Mouse (Mus musculus) embryonic stem cell, embryonic (primary cell): ENCODE results near the gene Prpsap1.

ENCODE experiments used
- CTCF ChIA-PET, 4 experiments: fragments of 300-600 bp in 2 of 4; fragments of 350-600 bp in 2 of 4; sonication (Branson Sonifier 250); formaldehyde crosslinking; loops; one replicate each; lab custom pipeline; 2022; ENCODE audit warnings: inconsistent platforms in 2 of 4; lab: Charles Lee
- POLR2A ChIA-PET, 4 experiments: fragments of 300-600 bp in 2 of 4; fragments of 350-600 bp in 2 of 4; sonication (Branson Sonifier 250); formaldehyde crosslinking; loops; one replicate each; lab custom pipeline; 2022; ENCODE audit warnings: antibody characterized with exemption in 4 of 4, inconsistent platforms in 1 of 4; lab: Charles Lee

The Prpsap1 gene

DNA sequence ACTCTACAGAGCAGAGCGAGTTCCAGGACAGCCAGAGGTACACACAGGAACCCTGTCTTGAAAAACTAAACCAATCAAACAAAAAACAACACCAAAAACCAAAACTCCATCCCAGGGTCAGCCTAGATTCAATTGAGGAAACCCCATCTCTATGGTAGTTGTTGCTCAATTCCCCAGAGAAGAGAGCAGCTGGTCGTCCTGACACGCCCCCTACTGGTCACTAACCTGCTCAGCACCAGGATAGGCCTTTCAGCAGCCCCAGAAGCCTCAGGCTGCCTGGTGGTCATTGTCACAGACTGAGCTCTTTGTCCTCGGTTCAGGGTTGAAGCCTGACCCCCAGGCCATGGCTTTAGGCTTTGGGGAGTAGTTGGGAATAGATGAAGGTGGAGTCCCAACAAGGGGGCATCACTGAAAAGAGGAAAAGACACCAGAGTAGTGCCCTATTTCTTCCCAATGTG is at the start of gene Prpsap1:
Gene Prpsap1 (minus strand): TSS at position 408 of the 458 bp plus-strand sequence.
- CTCF ChIA-PET, result interaction anchor here (0.5 to 2.5 kb wide), 59 partner anchors 8 to 1667 kb away, joined by 3 to 17 read pairs (median 4); partner anchors contain the start of gene Aanat (in 1 of the 4)

DNA sequence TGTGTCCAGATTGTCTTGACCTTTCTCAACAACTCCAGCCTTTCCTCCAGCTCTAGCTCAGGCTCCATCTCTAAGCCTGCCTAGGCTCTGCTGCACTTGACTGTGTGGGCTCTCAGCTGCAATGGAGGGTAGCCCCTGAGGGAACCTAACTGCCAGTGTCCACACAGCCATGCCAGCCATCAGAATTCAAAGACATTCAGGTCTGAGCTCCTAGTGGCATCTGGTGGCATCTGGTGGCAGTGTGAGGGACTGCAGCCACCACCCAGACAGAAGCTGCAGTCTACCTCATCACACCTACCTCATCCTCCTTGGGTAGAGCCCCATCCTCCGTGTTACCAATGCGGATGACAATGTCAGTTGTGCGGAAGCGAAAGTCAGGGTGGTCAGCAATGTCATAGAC is 49.1 kb upstream of the Prpsap1 start:
- ChIA-PET POLR2A (interaction anchor here (0.6 to 2.9 kb wide), 12 partner anchors 9 to 404 kb away, joined by 3 to 13 read pairs (median 3); partner anchors contain the start of gene Mrpl38 (in 1 of the 4)), CTCF (interaction anchor here in 3 of 4 experiments (0.8 to 3.4 kb wide), 30 partner anchors 8 to 224 kb away, joined by 3 to 17 read pairs (median 5); partner anchors contain the start of genes Aanat (in 2 of the 3) and Prpsap1 (in 2 of the 3))

More for the DNA sequence above, at the start of gene Prpsap1:
- POLR2A ChIA-PET, result interaction anchor here in 3 of 4 experiments (0.6 to 1.5 kb wide), 14 partner anchors 10 to 469 kb away, joined by 3 to 6 read pairs (median 3); partner anchors contain the start of genes Mfsd11 (in 2 of the 3) and Srsf2 (in 2 of the 3)

DNA sequence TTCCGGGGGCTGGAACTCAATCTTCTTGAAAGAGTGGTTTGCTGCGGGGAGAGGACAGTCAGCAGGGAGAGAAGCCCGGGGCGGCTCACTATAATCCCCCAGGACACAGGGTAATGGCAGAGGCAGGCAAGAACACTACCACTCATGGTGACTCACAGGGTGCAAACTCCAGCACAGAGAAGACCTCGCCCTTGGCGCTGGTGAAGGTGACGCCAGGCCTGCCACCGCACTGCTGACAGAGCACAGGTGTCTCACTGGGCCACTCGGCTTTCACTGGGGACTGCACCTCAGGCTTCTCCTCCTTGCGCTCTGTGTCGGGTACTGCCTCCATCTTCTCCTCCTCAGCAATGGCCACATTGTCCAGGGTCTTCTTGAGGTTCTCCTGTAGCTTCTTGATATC is 47.2 kb upstream of the Prpsap1 start:
- ChIA-PET CTCF (interaction anchor here in 1 of 4 experiments (2.3 kb wide), 1 partner anchor 45 kb away, joined by 5 read pairs; the partner anchor contains the start of gene Aanat), POLR2A (interaction anchor here in 1 of 4 experiments (1.0 kb wide), 2 partner anchors 8 to 9 kb away, joined by 3 read pairs; no protein-coding TSS in a partner anchor)

DNA sequence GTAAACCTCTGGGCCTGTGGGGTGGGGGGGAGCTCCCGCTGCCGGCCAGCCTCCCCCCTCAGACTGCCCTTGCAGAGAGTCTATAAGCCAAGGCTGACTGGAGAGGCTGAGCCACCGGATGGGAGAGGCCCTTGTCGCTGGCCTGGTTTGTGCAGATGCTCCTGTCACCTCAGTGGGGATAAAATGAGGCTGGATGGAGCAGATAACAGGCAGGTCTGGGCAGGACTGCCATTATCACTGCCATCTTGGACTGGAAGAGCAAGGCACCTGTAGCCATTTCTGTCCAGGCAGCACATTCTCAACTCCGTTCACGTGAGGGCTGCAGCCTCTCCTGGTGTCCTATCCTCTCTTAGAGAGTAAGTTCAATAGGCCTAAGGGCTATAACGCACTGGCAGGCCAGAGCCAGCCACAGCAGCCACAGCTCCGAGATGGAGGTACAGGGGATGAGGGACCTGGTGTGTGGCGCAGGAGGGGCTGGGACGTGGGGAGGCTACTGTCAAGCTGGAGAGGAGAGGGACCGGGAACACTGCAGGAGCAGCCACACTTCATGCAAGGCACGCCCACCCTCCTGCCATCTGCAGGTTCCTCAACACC is 44.2 kb upstream of the Prpsap1 start:
- ChIA-PET POLR2A (interaction anchor here in 3 of 4 experiments (0.6 to 1.8 kb wide), 11 partner anchors 12 to 1406 kb away, joined by 3 to 7 read pairs (median 3); partner anchors contain the start of gene Aanat (in 1 of the 3)), CTCF (interaction anchor here in 1 of 4 experiments (0.5 to 2.0 kb wide), 8 partner anchors 8 to 220 kb away, joined by 3 to 7 read pairs (median 3); partner anchors contain the start of gene Sphk1)

DNA sequence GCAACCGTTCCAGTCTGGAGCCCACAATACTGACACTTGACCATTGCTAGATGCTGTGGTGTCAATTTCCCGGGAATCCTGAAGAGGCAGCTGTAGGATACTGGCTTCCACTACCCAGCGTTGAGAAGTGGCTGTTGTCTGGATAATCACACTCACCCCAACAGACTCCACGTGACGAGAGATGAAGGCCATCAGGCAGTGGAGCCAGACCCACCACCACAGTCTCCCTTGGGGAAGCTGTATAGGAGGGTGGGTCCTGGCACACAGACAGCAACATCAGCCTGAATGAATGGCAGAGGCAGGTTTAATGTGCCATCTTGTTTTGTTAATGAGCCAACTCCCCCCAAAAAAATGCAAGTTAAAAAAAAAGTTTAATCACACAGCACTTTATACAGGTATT is 43.4 kb upstream of the Prpsap1 start:
- CTCF ChIA-PET, result interaction anchor here in 2 of 4 experiments (1.2 to 2.0 kb wide), 4 partner anchors 15 to 91 kb away, joined by 3 to 7 read pairs (median 3); no protein-coding TSS in a partner anchor
- POLR2A ChIA-PET, result interaction anchor here in 3 of 4 experiments (0.6 to 1.7 kb wide), 7 partner anchors 29 to 398 kb away, joined by 3 to 6 read pairs (median 3); partner anchors contain the start of genes Aanat (in 1 of the 3), Mrpl38 (in 1 of the 3) and Prpsap1 (in 1 of the 3)

DNA sequence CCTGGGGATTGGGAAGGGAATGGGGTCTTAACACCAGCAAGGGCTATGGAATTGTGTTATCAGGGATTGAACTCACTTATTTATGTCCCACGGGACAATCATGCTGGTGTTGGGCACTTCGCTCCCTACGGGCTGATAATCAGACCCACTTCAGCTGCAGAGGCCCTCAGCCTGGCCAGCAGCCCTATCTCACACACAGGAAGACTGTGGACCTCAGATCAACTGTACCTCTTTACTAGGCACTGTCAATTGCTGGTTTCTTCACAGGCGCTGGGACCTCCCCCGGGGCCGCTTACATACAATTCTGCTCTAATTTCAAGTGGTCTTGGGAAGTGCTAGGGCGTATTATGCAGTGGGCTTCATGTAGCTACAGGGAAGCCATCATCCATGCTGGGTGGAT is 42.7 kb upstream of the Prpsap1 start:
- POLR2A ChIA-PET, result interaction anchor here in 3 of 4 experiments (0.5 to 1.5 kb wide), 6 partner anchors 8 to 398 kb away, joined by 3 to 4 read pairs (median 3); partner anchors contain the start of gene Mrpl38 (in 1 of the 3)
- CTCF ChIA-PET, result interaction anchor here in 3 of 4 experiments (0.8 to 2.4 kb wide), 4 partner anchors 67 to 92 kb away, joined by 3 to 6 read pairs (median 3); no protein-coding TSS in a partner anchor

DNA sequence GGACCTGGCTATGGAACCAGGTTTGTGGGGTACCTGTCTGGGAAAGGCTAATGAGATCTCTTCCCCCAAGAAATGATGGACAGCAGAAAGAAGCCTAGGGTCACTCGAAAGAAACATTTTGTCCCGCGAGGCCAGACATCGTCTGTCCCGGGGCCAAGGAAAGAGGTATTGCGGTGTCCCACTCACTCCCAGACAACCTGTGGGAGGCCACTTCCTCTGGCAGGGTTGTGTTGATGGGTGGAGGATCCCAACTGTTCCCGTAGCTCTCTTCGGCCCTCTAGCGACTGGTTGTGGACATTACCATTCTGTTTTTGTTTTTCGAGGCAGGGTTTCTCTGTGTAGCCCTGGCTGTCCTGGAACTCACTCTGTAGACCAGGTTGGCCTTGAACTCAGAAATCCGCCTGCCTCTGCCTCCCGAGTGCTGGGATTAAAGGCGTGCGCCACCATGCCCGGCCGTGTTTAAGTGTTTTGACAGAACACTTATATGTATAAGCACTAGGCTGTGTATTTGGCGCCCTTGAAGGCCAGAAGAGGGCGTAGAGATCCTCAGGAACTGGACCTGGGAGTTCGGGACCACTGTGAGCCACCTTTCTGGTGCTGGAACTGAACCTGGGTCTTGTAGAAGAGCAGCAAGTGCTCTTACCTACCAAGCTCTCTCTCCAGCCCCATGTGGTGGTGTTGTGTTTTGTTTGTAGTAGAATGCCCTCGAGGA is 40.3 kb upstream of the Prpsap1 start:
- CTCF ChIA-PET, result interaction anchor here (0.5 to 2.6 kb wide), 58 partner anchors 9 to 903 kb away, joined by 3 to 26 read pairs (median 4); partner anchors contain the start of genes Prpsap1 (in 2 of the 4), Aanat (in 1 of the 4), Foxj1 (in 1 of the 4) and Mrpl38 (in 1 of the 4)
- POLR2A ChIA-PET, result interaction anchor here (0.6 to 2.8 kb wide), 28 partner anchors 7 to 372 kb away, joined by 3 to 13 read pairs (median 4); partner anchors contain the start of genes Prpsap1 (in 3 of the 4) and Srsf2 (in 1 of the 4)

DNA sequence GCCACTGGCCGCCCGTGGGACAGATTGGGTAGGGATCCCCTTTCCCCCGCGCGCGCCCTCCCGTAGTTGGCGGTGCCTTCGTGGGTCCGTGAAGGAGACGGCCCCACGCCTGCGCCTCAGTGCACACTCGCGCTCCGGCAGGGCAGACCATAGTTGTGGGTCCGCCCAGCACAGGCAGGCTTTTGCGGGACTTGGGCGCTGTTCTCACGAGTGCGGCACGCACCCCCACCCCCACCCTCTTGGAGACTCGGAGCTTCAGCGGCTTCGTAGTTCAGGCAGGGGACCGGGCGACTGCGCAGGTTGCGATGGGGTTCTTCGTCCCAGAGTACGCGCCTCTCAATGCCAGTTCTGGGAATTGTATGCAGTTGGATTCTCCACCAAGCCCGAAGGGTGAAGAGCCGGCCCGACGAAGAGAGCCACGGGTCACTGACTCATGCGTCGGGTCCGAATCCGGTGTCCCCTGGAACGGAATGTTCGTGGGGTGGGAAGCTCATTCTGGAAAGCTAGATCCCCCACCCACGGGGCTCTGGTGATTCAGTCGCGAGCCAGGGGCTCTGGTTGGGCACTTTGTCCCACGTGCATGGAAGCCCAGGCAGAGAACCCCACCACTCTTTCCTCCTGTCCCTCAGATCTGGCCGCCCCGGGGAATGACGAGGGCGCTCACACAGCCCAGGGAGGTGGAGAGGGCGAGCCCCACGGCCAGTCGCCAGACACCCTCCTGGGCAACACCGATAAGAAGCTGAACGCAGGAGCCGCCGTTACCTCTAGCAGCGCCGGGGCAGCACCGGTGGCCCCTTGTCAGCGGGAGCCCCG is 39.5 kb upstream of the Prpsap1 start:
- ChIA-PET POLR2A (interaction anchor here (0.6 to 2.8 kb wide), 38 partner anchors 8 to 509 kb away, joined by 3 to 13 read pairs (median 4); partner anchors contain the start of genes Prpsap1 (in 3 of the 4), Aanat (in 1 of the 4), Srsf2 (in 1 of the 4) and St6galnac1 (in 1 of the 4)), CTCF (interaction anchor here (0.5 to 2.6 kb wide), 73 partner anchors 9 to 902 kb away, joined by 3 to 26 read pairs (median 4); partner anchors contain the start of genes Prpsap1 (in 2 of the 4), Aanat (in 1 of the 4), Foxj1 (in 1 of the 4) and Smim6 (in 1 of the 4))

DNA sequence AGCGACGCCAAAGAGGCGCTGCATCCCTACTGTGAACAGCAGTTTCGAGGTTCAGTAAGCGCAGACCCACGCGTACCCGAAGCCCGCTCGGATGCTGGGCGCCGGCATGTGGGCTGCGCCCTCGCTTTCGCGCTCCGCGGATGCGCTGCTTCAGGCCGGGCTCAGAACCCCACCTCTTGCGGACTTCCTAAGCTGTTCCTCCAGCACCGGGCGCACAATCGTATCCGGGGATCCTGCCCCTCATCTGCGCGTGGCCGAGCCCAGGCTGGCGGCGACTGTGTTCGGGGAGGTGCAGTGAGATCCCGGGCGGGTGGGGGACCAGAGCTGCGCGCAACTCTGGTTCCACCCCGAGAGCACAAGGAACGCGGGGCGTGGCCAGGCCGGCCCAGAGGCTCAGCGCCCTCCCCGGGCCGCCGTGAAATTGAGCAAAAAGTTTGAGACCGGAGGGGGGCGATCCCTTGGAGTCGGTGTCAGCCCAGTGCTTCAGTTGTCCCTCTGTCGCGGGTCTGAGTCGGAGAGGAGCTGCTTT is 38.9 kb upstream of the Prpsap1 start:
- ChIA-PET CTCF (interaction anchor here (0.5 to 2.6 kb wide), 30 partner anchors 10 to 902 kb away, joined by 3 to 26 read pairs (median 4); partner anchors contain the start of genes Prpsap1 (in 2 of the 4), Aanat (in 1 of the 4) and Smim6 (in 1 of the 4)), POLR2A (interaction anchor here in 3 of 4 experiments (0.5 to 2.8 kb wide), 25 partner anchors 9 to 508 kb away, joined by 3 to 13 read pairs (median 4); partner anchors contain the start of genes Prpsap1 (in 2 of the 3) and Aanat (in 1 of the 3))

DNA sequence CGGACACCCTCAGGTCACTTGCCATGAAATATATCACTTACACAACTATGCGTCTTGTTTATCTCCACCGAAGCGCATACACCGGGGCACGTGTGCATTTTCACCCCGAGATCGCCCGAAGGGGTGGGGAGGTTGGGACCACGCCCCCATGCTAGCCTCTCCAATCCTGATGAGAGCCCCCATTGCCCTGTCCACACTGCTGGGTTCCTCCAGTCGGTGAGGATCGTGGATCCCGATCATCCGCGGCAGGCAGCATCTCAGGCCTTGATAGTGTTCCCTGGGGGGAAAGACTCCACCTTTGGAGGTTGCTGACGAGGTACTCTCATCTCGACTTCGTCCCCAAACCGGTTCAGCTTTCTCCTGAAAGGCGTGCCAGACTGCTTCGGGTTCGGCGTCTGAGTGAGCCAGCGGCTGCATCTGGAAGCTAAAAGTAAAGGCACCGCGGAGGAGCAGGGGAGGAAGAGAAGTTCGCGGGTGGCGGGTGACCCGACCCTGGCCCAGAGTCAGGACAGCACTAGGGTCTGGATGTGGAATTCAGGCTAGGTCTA is 38.3 kb upstream of the Prpsap1 start:
- ChIA-PET CTCF (interaction anchor here (0.5 to 1.9 kb wide), 12 partner anchors 11 to 90 kb away, joined by 3 to 14 read pairs (median 4); partner anchors contain the start of genes Aanat (in 1 of the 4) and Prpsap1 (in 1 of the 4)), POLR2A (interaction anchor here (0.5 to 2.2 kb wide), 21 partner anchors 9 to 508 kb away, joined by 3 to 7 read pairs (median 3); partner anchors contain the start of gene Aanat (in 1 of the 4))

DNA sequence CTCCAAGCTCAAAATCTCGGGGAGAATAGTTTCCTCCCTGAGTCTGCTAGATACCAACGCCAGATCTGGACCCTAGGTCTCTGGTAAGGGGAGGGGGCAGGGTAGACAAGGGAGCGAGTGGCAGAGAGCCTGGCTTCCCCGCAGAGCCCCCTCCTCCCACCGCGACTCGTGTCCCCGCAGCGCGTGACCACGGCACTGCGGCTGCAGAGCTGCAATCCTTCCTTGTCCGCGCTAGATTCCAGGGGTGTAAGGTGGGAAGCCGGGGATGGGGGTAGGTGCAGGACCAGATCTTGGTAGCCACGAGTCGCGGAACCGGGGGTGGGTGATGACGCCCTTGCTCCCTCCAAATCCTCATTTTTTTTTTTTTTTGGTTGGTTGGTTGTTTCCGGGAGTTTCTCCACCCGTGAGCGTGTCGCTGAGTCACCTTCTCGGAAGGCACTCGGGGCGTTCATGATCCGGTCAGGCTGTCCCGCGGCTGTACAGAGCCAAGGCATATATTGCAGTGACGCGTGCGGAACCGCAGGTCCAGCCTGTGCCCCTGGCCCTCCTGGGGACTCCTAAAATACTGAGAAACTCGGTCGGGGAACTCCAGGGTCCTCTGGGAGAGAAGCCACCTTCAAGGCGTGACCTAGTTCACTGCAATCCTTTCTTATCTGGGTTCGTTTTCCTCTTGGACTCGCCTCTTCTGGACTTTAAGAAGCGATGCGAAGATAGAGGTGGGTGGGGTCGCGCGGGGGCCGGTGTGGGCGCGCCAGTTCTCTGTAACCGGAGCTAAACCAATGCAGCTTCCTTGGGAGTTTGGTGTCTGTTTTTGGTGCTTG is 37.6 kb upstream of the Prpsap1 start:
- POLR2A ChIA-PET, result interaction anchor here (0.5 to 2.1 kb wide), 20 partner anchors 8 to 936 kb away, joined by 3 to 7 read pairs (median 3); partner anchors contain the start of gene Aanat (in 1 of the 4)
- CTCF ChIA-PET, result interaction anchor here in 3 of 4 experiments (0.5 to 1.8 kb wide), 10 partner anchors 11 to 94 kb away, joined by 3 to 6 read pairs (median 3); partner anchors contain the start of gene Prpsap1 (in 1 of the 3)

DNA sequence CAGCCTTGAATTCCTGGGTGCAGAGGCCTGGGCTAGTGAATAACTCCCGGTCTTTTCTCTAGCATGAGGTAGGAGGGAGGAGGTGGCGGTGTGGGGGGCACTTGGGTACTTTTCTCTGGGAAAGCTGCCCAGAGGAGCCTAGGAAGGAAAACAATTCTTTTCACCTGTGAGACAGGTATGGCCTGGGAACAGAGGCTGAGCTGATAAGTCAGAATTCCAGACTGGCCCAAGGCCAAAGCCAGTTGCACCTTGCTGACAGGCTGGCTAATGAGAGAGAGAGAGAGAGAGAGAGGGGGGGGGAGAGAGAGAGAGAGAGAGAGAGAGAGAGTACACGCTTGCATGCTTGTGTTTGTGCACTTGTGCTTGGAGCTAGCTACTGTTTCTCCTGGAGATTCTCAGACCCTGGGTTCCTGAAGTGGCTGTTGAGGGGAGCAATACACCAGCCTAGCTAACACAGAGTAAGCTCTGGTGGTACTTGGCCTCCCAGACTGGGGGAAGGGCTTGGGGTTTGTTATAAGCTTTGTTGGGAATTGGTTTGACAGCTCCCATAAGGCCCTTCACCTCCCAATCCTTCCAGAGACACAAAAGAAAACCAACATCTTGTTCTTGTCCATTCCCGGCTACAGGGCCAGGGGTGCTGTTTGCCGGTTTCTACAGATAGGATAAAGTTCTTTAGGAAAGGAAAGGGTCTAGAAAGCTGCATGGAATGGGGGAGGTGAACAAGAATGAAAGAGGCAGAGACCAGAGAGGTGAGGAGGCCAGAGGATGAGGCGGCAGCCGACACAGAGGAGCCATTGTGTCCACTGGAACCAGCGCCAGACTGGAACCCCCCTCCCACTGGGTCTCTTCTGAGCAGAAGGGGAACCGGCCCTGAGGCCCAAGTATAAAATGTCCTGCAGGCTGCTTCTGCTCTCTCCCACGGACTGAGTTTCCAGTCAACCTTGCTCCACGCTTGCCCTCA is 36.5 kb upstream of the Prpsap1 start, which contains the start of gene Sphk1:
Gene Sphk1 (plus strand): TSS at position 739 of the 961 bp plus-strand sequence.
- ChIA-PET CTCF (interaction anchor here in 3 of 4 experiments (0.6 to 1.2 kb wide), 5 partner anchors 8 to 1262 kb away, joined by 3 to 6 read pairs (median 3); no protein-coding TSS in a partner anchor), POLR2A (interaction anchor here in 2 of 4 experiments (0.7 to 2.1 kb wide), 7 partner anchors 9 to 99 kb away, joined by 3 to 7 read pairs (median 3); partner anchors contain the start of gene Aanat (in 1 of the 2))

DNA sequence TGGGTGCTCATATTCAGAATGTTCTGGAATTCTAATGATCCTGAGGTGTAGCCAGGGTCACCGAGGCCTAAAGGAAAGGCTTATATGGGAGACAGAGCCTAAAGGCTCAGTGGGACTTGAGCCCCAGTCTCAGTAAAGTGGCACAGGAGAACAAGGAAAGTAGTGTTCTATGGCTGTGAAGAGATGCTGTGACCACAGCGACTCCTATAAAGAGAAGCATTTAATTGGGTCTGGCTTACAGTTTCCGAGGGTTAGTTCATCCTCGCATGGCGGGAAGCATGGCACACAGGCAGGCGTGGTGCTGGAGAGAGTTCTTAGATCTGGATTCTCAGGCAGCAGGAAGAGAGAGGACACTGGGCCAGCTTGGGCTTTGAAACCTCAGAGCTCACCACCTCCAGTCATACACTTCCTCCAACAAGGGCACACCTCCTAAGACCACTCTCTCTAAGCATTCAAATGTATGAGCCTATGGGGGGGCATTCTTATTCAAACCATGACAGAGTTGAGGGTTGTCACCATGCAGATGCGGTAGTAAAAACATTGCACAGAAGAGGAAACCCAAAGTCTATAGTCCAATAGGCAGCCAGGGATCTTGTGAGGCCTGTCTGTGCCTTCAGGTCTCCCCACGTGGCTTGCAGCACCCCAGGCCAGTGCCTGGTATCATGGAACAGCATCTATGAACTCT is 34.8 kb upstream of the Prpsap1 start:
- ChIA-PET POLR2A (interaction anchor here in 2 of 4 experiments (0.7 to 1.9 kb wide), 2 partner anchors 110 to 504 kb away, joined by 3 to 4 read pairs; no protein-coding TSS in a partner anchor), CTCF (interaction anchor here in 2 of 4 experiments (0.6 to 1.6 kb wide), 5 partner anchors 15 to 211 kb away, joined by 3 to 6 read pairs (median 4); no protein-coding TSS in a partner anchor)
